Mouse (Mus musculus): ENCODE measurements around the gene Wnt4. TPM values are rescaled to one million over a fixed set of nuclear protein-coding genes. Genes with fewer than 3 reads are reported as not detected.

Gene Wnt4
- polyA plus RNA-seq, 1 experiment from 2014 or later = 6.9 TPM

- H3K9me3 ChIP-seq = no peaks in the 10 kb centered on the region
- ATAC-seq (ENCODE audit: insufficient number of reproducible peaks, insufficient read depth, low FRiP score, low TSS enrichment, low read depth) = no peak
These were observed 4.0 kb downstream of the Wnt4 start for GRCm38 (mm10) chr4:137281273-137281672.

DNA sequence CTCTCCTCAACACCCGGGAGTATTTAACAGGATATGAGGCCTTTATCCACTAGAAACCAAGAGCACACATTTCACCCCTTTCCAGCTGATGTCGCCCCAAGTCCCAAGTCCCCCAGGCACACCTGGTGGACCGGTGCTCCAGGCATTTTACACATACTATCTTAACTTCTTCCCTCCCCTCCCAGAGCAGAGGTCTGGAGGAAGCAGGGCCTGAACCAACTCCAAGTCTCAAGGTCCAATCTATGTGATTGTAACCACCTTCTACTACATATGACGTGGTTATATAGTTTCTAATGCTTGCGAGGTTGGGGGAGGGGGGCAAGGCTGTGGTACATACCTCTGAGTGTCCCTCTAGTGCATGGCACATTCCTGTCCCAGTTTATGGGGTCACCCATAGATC lies 4.8 kb downstream of the Wnt4 start:
- Histone ChIP-seq H3K4me3 (replicated peaks) (no peak overlapping the region), H3K36me3 (no peaks in the 10 kb centered on the region), H3K4me2 (no peak overlapping the region), H3K27ac (no peak overlapping the region), H3K27me3 (peaks cover 87% of the 10 kb centered on the region), H3K9me3 (no peaks in the 10 kb centered on the region), H3K4me1 (replicated peaks) (peaks cover 24% of the 10 kb centered on the region), H3K9ac (replicated peaks) (no peak overlapping the region)
- no peak for ATAC-seq (ENCODE audit: insufficient number of reproducible peaks, insufficient read depth, low FRiP score, low TSS enrichment, low read depth)
- WGBS = 69% methylated on average over 5 of the region's 5 CpGs

More at GRCm38 (mm10) chr4:137281273-137281672, 4.0 kb downstream of the Wnt4 start:
- 87% methylated on average over 3 of the region's 3 CpGs for WGBS
- Histone ChIP-seq H3K4me3 (replicated peaks) (no peak overlapping the region), H3K9ac (replicated peaks) (no peak overlapping the region), H3K27me3 (peaks cover 92% of the 10 kb centered on the region), H3K27ac (no peak overlapping the region), H3K36me3 (no peaks in the 10 kb centered on the region), H3K4me1 (replicated peaks) (peaks cover 21% of the 10 kb centered on the region), H3K4me2 (no peak overlapping the region)

- H3K9me3 ChIP-seq = no peaks in the 10 kb centered on the region
- ATAC-seq (ENCODE audit: insufficient number of reproducible peaks, insufficient read depth, low FRiP score, low TSS enrichment, low read depth) = no peak
- WGBS = 10% methylated on average over 17 of the region's 17 CpGs
- no peak overlapping the region for H3K4me3 ChIP-seq (replicated peaks)
- H3K4me2 ChIP-seq = no peak overlapping the region; the same call in 1 of the 2 replicates
- H3K4me1 ChIP-seq (replicated peaks) = peaks cover 20% of the 10 kb centered on the region
- H3K36me3 ChIP-seq = no peaks in the 10 kb centered on the region
- no peak overlapping the region for H3K9ac ChIP-seq (replicated peaks)
- no peak overlapping the region for H3K27ac ChIP-seq
- H3K27me3 ChIP-seq = peaks cover 82% of the 10 kb centered on the region
These were observed 5.5 kb downstream of the Wnt4 start for GRCm38 (mm10) chr4:137282584-137283406.

DNA sequence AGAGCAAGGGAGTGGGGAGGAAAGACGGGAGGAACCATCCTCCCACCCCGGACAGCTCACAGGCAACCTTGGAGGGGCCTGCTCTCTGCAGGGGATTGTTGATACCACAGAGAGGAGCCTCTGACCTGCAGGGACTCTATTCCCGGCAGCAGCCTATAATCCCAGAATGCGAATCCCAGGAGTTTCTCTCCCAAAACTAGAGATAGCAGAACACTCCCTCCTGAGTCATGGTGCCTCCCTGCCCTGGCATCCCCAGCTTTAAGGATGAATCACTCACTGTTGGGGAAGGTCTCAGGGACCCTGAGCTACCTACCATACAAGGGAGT lies 6.1 kb downstream of the Wnt4 start:
- no peaks in the 10 kb centered on the region for H3K36me3 ChIP-seq
- no peak overlapping the region for H3K9ac ChIP-seq (replicated peaks)
- H3K4me2 ChIP-seq = no peak overlapping the region
- H3K4me1 ChIP-seq (replicated peaks) = peaks cover 14% of the 10 kb centered on the region
- WGBS = 11% methylated on average over 4 of the region's 4 CpGs
- H3K9me3 ChIP-seq = no peaks in the 10 kb centered on the region
- peaks cover 76% of the 10 kb centered on the region for H3K27me3 ChIP-seq
- H3K27ac ChIP-seq = no peak overlapping the region
- H3K4me3 ChIP-seq (replicated peaks) = no peak overlapping the region
- ATAC-seq (ENCODE audit: insufficient number of reproducible peaks, insufficient read depth, low FRiP score, low TSS enrichment, low read depth) = no peak

GRCm38 (mm10) chr4:137285876-137286661 lies 8.8 kb downstream of the Wnt4 start:
- Histone ChIP-seq H3K4me1 (replicated peaks) (peaks cover 9% of the 10 kb centered on the region), H3K4me2 (no peak overlapping the region), H3K27ac (no peak overlapping the region), H3K9ac (replicated peaks) (0 out of 2 replicates have a peak overlapping the region, but pooled peaks have one; percentile 32), H3K36me3 (no peaks in the 10 kb centered on the region), H3K9me3 (no peaks in the 10 kb centered on the region), H3K4me3 (replicated peaks) (no peak overlapping the region), H3K27me3 (peaks cover 49% of the 10 kb centered on the region)
- WGBS = 70% methylated on average over 15 of the region's 15 CpGs
- no peak for ATAC-seq (ENCODE audit: insufficient number of reproducible peaks, insufficient read depth, low FRiP score, low TSS enrichment, low read depth)

- Histone ChIP-seq H3K9me3 (no peaks in the 10 kb centered on the region), H3K36me3 (no peaks in the 10 kb centered on the region), H3K4me1 (replicated peaks) (peaks cover 9% of the 10 kb centered on the region), H3K9ac (replicated peaks) (no peak overlapping the region), H3K27me3 (peaks cover 44% of the 10 kb centered on the region), H3K4me3 (replicated peaks) (no peak overlapping the region), H3K27ac (no peak overlapping the region), H3K4me2 (no peak overlapping the region)
- no peak for ATAC-seq (ENCODE audit: insufficient number of reproducible peaks, insufficient read depth, low FRiP score, low TSS enrichment, low read depth)
- 58% methylated on average over 8 of the region's 8 CpGs for WGBS
These were observed 9.3 kb downstream of the Wnt4 start for GRCm38 (mm10) chr4:137286662-137286953.

- Histone ChIP-seq H3K27ac (no peak overlapping the region), H3K4me1 (replicated peaks) (peaks cover 9% of the 10 kb centered on the region), H3K9ac (replicated peaks) (no peak overlapping the region), H3K4me3 (replicated peaks) (no peak overlapping the region), H3K4me2 (no peak overlapping the region), H3K9me3 (no peaks in the 10 kb centered on the region), H3K36me3 (no peaks in the 10 kb centered on the region), H3K27me3 (peaks cover 38% of the 10 kb centered on the region)
- no peak for ATAC-seq (ENCODE audit: insufficient number of reproducible peaks, insufficient read depth, low FRiP score, low TSS enrichment, low read depth)
- WGBS = 77% methylated on average over 13 of the region's 13 CpGs
These were observed 9.9 kb downstream of the Wnt4 start for GRCm38 (mm10) chr4:137287206-137287605.

DNA sequence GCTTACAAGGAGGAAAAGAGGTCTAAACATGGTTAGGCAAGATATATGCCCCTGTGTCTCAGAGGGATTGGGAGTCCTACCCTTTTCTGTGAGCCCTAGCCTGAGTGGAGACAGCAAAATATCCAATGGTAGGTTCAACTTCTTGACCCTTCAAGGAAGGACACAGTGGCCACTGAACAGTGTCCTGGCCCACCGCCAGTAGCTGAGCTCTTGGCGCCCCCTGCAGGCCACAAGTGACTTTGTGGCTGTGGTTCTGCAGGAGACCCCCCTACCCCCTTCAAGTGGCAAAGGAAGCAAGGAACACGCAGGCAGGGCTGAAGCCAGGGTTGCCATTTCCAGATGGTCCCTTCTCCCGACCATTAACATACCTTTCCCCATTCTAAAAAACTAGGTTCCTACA lies 10.5 kb downstream of the Wnt4 start:
- Histone ChIP-seq H3K9me3 (no peaks in the 10 kb centered on the region), H3K27ac (no peak overlapping the region), H3K9ac (replicated peaks) (no peak overlapping the region), H3K36me3 (no peaks in the 10 kb centered on the region), H3K27me3 (peaks cover 32% of the 10 kb centered on the region), H3K4me2 (no peak overlapping the region), H3K4me3 (replicated peaks) (no peak overlapping the region), H3K4me1 (replicated peaks) (peaks cover 6% of the 10 kb centered on the region)
- 3% methylated on average over 4 of the region's 4 CpGs for WGBS
- ATAC-seq (ENCODE audit: insufficient number of reproducible peaks, insufficient read depth, low FRiP score, low TSS enrichment, low read depth) = no peak

GRCm38 (mm10) chr4:137289701-137290100 lies 12.4 kb downstream of the Wnt4 start:
- H3K9ac ChIP-seq (replicated peaks) = no peak overlapping the region
- H3K4me1 ChIP-seq (replicated peaks) = peaks cover 6% of the 10 kb centered on the region
- H3K9me3 ChIP-seq = no peaks in the 10 kb centered on the region
- no peak for ATAC-seq (ENCODE audit: insufficient number of reproducible peaks, insufficient read depth, low FRiP score, low TSS enrichment, low read depth)
- H3K27me3 ChIP-seq = peaks cover 13% of the 10 kb centered on the region
- H3K4me2 ChIP-seq = no peak overlapping the region
- 90% methylated on average over 6 of the region's 6 CpGs for WGBS
- no peak overlapping the region for H3K27ac ChIP-seq
- H3K36me3 ChIP-seq = no peaks in the 10 kb centered on the region
- H3K4me3 ChIP-seq (replicated peaks) = no peak overlapping the region

DNA sequence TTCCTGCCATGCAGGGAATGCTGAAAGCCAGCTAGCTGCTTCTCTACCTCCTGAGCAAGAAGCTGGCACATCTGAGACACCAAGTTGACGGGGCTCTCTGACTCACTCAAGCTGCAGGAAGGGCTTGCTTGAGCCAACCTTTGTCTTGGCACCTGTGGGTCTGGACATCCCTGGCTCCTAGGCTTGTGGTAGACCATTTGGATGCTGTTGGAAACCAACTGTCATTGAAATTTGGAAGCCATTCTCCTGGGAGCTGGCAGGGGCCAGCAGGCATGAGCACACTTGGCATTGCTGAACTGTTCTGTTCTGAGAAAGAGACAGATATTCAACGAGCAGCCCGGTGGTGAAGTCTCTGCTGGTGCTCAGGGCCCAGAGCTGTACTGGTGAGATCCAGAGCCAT lies 13.0 kb downstream of the Wnt4 start:
- Histone ChIP-seq H3K4me2 (no peak overlapping the region), H3K27me3 (peaks cover 9% of the 10 kb centered on the region; the same call in 1 of the 2 replicates), H3K36me3 (no peaks in the 10 kb centered on the region), H3K4me3 (replicated peaks) (no peak overlapping the region), H3K9me3 (no peaks in the 10 kb centered on the region), H3K9ac (replicated peaks) (no peak overlapping the region), H3K4me1 (replicated peaks) (peaks cover 6% of the 10 kb centered on the region), H3K27ac (no peak overlapping the region)
- 92% methylated on average over 3 of the region's 3 CpGs for WGBS
- no peak for ATAC-seq (ENCODE audit: insufficient number of reproducible peaks, insufficient read depth, low FRiP score, low TSS enrichment, low read depth)

- no peak overlapping the region for H3K27ac ChIP-seq
- H3K4me1 ChIP-seq (replicated peaks) = no peaks in the 10 kb centered on the region
- WGBS = 82% methylated on average over 7 of the region's 7 CpGs
- no peak overlapping the region for H3K4me3 ChIP-seq (replicated peaks)
- H3K36me3 ChIP-seq = peaks cover 4% of the 10 kb centered on the region; the same call in 1 of the 2 replicates
- no peaks in the 10 kb centered on the region; the same call in 1 of the 2 replicates for H3K27me3 ChIP-seq
- no peak for ATAC-seq (ENCODE audit: insufficient number of reproducible peaks, insufficient read depth, low FRiP score, low TSS enrichment, low read depth)
- no peak overlapping the region for H3K9ac ChIP-seq (replicated peaks)
- H3K9me3 ChIP-seq = no peaks in the 10 kb centered on the region
- no peak overlapping the region for H3K4me2 ChIP-seq
These were observed 15.3 kb downstream of the Wnt4 start for GRCm38 (mm10) chr4:137292625-137293024.

Data from limb, embryonic 12.5 days (tissue).